Mouse (Mus musculus) hematopoietic stem cell, adult 5-6 weeks (primary cell): ENCODE measurements around the gene Sema3g. TPM values are rescaled to one million over a fixed set of nuclear protein-coding genes. Genes with fewer than 3 reads are reported as not detected.
A peak's percentile ranks its signal among the peaks of the same experiment; 100 is the strongest.

Experiments used
- ATAC-seq, 2 experiments: fragments of 125-278 bp in 1 of 2; replicated peaks in 1 of 2; 2 replicates each; pipeline ENCODE4 v1.8.0; 2016 to 2017; ENCODE audit warnings: inconsistent platforms in 2 of 2, mild to moderate bottlenecking in 2 of 2, moderate number of reproducible peaks in 2 of 2, low read depth in 1 of 2, moderate TSS enrichment in 1 of 2; ENCODE audit not compliant: low FRiP score in 2 of 2, poor library complexity in 2 of 2, severe bottlenecking in 2 of 2, insufficient read depth in 1 of 2, low TSS enrichment in 1 of 2
- total RNA-seq: library from RNA; stranded (forward); fragments of 172-1452, 232-1000 nt; gene quantifications from 2 replicates; pipeline ENCODE4 v1.2.3, GENCODE M21; 2017

Sema3g gene
- 0.06 and 0.20 TPM in 2 replicates for total RNA-seq

GRCm38 (mm10) chr14:31217666-31218065 lies at the start of gene Sema3g:
Sema3g (plus strand) TSS chr14:31217860.
- ATAC-seq: peak; percentile 70 to 79

DNA sequence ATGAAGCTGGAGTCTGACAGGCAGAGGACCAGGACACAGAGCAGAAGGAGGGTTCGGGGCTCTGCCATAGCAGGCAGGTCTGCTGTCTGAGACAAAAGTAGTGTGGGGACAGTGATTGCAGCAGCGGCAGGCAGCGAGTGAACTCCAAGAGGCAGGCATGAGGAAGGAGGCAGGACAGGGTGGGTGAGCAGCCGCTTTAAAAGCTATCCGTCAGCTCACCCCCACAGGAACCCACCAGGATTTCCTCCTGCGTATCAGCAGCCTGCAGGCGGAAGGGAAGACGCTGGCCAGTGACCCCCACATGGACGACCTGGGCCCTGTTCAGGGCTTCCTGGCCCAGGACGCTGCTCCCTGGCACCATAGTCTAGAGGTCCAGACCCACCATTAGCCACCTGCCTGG lies 49.2 kb upstream of the Sema3g start, which contains the start of gene Stab1:
Gene Stab1, minus strand, starts transcription at position 217 of the 400 bp plus-strand sequence.
- ATAC-seq: peak; percentile 66 to 78

DNA sequence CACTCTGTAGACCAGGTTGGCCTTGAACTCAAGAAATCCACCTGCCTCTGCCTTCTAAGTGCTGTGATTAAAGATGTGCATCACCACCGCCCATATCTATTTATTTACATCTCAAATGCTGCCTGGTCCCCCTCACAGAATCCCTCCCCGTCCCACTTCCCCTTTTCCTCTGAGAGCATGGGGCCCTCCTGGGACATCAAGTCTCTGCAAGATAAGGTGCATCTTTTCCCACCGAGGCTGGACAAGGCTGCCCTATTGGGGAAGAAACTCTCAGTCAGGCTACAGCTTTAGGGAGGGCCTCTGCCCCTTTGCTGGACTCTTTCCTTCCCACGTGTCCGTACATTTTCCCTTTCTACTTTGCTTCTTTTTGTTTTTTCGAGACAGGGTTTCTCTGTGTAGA lies 48.2 kb upstream of the Sema3g start:
- ATAC-seq: no peak

DNA sequence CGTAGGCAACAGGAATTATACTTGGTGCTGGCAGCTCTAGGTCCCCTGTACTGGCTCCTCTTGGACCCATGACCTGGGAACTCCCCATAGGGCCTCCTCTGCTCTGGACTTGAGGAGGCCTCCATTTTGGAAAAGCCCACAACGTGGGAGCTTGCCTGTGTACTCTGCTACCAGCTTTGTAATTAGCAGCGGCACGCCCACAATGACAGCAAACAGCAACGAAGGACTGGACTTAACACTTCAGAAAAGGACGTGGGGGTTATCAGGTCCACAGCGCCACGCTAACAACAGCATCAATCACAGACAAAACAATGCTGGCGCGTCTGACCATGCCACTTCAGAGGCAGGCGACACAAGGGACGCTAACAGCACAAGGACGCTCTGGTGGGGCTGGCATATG lies 46.7 kb upstream of the Sema3g start:
- ATAC-seq: no peak

GRCm38 (mm10) chr14:31171386-31171785 lies 46.3 kb upstream of the Sema3g start:
- no peak for ATAC-seq

DNA sequence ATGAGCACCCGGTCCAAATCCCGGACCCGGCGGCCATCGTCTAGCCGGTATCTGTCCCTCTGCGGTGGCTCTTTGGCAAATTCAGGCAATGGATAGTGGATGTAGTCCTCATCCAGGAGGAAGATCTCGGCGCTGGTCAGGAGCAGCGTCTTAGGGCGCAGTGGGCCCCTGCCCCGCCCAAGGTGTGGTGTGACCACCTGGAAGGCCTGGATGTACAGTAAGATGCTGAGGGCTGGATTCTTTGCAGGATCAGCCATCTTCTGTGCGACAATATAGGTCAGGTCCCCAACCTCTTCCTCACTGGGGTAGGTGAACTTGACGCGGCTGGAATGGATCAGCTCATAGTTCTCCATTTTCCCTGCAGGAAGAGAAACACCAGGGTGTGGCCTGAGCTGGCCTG lies 45.8 kb upstream of the Sema3g start:
- ATAC-seq: no peak

DNA sequence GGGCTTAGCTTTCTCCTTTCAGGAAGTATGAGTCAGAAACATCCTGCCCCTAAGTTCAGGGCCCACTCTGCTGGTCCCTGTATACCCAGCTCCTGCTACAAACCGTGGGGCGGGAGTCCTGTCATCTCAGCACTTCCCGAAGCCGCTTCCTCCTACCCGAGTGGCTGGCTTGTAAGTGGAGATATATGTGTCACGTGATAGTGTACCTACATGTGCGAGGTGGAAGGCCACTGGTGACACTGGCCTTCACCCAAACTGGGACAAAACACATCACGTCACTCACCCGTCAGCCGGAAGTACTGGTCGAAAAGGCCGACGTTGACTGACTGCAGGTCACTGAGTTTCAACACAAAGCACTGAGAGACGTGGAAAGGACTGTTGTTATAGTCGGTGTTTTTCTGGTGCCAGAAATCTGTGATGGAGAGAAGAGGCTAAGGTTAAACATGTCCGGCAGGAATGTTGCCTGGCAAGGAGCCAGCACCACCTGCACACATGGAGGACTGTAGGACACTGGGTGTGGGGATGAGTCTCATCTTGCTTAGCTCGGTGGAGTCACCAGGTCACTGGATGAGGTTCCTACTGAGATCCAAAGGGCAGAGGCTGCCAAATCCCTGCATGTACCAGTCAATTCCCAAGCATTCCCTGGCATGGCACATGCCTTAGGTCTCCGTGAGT lies 44.7 kb upstream of the Sema3g start:
- no peak for ATAC-seq

DNA sequence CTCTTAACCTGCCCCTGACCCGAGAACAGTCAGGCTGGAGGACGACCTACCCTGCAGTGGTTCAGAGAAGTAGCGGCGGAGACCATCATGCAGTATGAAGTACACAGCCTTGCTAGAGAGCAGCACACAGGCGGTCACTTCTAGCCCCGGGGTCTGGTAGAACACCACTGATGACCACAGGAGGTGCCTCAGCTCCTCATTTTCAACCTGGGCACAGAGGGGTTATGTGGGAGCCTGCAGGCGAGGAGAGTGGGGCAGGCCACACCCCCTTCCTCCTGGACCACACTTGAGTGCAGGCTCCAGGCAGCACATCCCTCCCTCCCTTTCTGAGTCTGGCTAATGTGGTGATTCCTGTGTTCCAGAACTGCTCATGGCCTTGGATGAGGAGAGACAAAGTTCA lies 44.1 kb upstream of the Sema3g start:
- no peak for ATAC-seq

DNA sequence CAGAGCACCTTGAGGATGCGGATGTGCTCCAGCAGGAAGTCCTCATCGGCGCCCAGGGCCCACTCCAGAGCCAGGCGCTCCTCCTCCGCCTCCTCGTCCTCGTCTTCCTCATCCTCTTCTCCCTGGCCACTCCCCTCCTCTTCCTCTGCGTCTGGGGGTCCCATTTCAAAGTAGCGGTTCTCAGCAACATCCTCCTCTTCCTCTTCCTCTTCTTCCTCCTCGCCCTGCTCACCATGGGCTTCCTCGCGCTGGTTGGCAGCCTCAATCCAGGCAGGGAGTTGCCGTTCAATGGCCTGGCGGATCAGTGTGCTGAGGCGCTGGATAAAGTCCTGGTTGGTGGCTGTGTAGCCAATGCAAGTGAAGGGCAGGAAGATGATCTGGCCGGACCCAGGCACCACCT lies 40.4 kb upstream of the Sema3g start:
- ATAC-seq: no peak

- no peak for ATAC-seq
Observed at GRCm38 (mm10) chr14:31177715-31178114, 39.9 kb upstream of the Sema3g start.

DNA sequence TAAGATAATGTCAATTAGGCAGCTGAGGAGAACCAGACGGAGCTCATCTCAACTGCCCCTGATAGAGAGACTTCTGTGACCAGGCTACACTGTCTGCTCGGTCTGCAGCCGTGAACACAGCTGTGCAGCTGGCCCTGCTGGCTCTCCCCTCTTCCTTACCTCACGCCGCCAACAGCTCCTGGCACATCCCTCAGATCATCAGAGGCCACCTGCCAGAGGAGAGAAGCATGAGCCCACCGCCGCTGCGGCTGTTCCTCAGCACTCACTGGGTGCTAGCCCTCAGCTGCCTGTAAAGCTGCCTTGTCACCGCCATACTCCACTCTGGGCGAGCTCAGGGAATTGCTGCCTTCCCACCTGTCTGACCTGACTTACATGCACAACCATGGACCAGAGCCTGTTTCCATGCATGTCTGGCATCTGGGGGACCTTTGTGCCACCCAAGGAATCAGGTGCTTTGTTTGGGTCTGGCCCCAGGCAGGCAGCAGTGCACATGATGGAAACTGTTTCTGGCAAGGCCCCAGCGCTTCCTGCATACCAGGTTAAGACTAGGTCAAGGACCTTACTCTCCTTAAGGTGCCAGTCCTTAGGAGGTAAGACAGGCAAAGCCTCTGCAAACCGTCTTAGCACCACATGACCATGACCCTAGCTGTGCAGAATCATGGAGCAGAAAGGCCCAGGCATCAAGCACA lies 37.8 kb upstream of the Sema3g start:
- no peak for ATAC-seq

GRCm38 (mm10) chr14:31181512-31181911 lies 36.1 kb upstream of the Sema3g start:
- no peak for ATAC-seq

GRCm38 (mm10) chr14:31182786-31183290 lies 34.8 kb upstream of the Sema3g start:
- ATAC-seq: no peak

DNA sequence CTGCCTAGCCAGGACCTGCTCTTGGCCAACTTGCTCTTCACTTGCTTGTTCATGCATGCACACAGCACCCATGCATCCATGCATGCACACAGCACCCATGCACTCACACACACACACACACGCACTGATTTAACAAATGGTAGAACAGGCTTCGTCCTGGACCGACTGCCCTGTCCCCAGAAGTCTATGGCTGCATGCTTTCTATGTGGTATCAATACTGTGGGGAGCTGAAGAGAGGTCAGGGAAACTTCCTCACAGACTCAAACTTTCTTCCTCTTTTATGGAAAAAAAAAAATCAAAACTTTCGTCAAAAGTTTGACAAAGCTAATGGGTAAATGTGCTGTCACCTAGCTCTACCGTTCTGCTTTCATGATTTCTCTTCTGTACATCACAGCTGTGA lies 34.1 kb upstream of the Sema3g start:
- no peak for ATAC-seq

- no peak for ATAC-seq
Observed at GRCm38 (mm10) chr14:31184195-31184594, 33.5 kb upstream of the Sema3g start.

DNA sequence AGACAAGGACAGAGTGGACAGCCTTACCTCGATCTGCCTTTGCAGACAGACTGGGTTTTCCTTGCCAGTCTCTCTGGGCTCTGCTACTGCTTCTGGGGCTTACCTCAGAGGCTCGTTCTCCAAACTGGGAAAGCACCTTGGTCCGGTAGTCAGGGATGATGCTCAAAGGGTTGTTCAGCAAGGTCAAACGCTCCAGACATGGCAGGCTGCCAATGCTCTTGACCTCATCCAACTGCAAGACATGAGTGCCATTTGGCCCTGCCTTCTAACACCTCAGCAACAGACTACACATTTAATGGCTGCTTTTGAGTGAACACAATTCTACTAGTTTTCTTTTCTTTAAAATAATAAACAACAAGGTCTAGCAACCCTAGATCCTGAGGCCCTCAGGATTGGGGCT lies 31.0 kb upstream of the Sema3g start:
- ATAC-seq: no peak

DNA sequence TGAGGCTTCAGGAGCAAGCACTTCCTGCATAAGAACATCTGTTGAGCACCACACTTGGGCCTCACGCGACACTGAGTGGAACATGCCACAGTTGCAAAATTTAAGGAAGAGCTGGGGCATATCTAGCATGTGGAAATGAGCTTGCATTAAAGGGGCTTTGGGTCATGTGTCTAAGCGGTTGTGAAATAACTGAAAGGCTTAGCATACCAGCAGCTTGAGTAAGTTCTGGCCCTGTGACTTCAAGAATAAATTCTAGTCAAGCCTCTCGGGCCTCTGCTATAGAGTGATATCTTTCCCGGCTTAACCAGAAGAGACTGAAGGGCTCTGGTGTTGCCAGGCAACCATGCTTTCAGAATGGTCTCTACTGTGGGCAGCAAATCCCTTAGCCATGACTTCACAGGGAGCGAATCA lies 28.9 kb upstream of the Sema3g start:
- ATAC-seq: peak in 1 of 2 experiments; percentile 46; a peak in 1 of 4 replicates

DNA sequence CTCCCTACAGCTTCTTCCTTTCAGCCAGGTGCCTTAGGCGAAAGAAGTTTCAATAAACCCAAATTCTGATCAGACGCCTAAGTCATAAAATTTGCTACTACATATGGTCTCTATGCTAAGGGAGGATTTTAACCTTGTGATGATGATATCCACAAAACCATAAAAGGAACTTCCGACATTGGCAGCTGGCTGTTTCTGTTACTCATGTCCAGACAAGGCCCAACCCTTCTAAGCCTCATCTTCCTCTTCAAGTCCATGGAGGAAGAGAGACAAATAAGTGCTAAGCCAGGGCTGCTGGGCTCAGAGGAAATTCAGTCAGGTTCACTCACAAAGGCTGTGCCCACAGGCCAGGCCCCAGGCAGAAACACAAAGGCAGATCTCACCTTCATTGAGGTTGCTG lies 28.3 kb upstream of the Sema3g start:
- ATAC-seq: no peak; a peak in 1 of 4 replicates

GRCm38 (mm10) chr14:31191936-31192335 lies 25.7 kb upstream of the Sema3g start:
- ATAC-seq: no peak
